Mouse (Mus musculus) liver, embryonic 13.5 days (tissue): Measurements from ENCODE around the gene Rprd2. TPM values are rescaled to one million over a fixed set of nuclear protein-coding genes. Genes with fewer than 3 reads are reported as not detected.

Experiments
- ATAC-seq: fragments of 200-750 bp; cut with Nextera tagmentation; 2 replicates; pipeline ENCODE4 v1.8.0; 2017; ENCODE audit warnings: low read depth, mild to moderate bottlenecking, moderate number of reproducible peaks, moderate library complexity
- DNase-seq: peaks from one replicate; pipeline ENCODE4 v3.0.0; 2022
- H3K27ac ChIP-seq: fragments of 300-500 bp; sonication (generic); 2 replicates; pipeline ENCODE4 v1.5.1; 2015; ENCODE audit warnings: moderate library complexity, mild to moderate bottlenecking, inconsistent platforms
- H3K27me3 ChIP-seq: fragments of 300-500 bp; sonication (generic); 2 replicates; pipeline ENCODE4 v1.6.1; 2015; ENCODE audit warnings: mild to moderate bottlenecking, inconsistent platforms
- H3K36me3 ChIP-seq: fragments of 300-500 bp; sonication (generic); 2 replicates; pipeline ENCODE4 v1.6.1; 2015; ENCODE audit warnings: mild to moderate bottlenecking, inconsistent platforms
- H3K4me1 ChIP-seq: fragments of 300-500 bp; sonication (generic); replicated peaks from 2 replicates; pipeline ENCODE4 v1.6.1; 2015; ENCODE audit warnings: inconsistent platforms
- H3K4me2 ChIP-seq: fragments of 300-500 bp; sonication (generic); 2 replicates; pipeline ENCODE4 v1.6.1; 2015; ENCODE audit warnings: inconsistent platforms, mild to moderate bottlenecking, moderate library complexity
- H3K4me3 ChIP-seq: fragments of 300-500 bp; sonication (generic); replicated peaks from 2 replicates; pipeline ENCODE4 v1.5.1; 2015; ENCODE audit warnings: mild to moderate bottlenecking, inconsistent platforms
- H3K9ac ChIP-seq: fragments of 300-500 bp; sonication (generic); 2 replicates; pipeline ENCODE4 v1.6.1; 2015; ENCODE audit warnings: mild to moderate bottlenecking, inconsistent platforms
- H3K9me3 ChIP-seq: fragments of 300-500 bp; sonication (generic); replicated peaks from 2 replicates; pipeline ENCODE4 v1.6.1; 2016; ENCODE audit warnings: inconsistent platforms
- WGBS: fragments of 180-500 bp; shearing (Covaris S2); methylation state at CpG from one replicate; pipeline ENCODE4 v1.1.7; 2015; ENCODE audit not compliant: insufficient replicate concordance; 5-methylcytosine and 5-hydroxymethylcytosine counted together
- polyA plus RNA-seq: library from polyadenylated mRNA; unstranded; fragments of >200 nt; fragmentation: Nextera tagmentation; extraction: Ambion mirVana; gene quantifications from 2 replicates; pipeline ENCODE4 v1.2.1, GENCODE M21; 2015

The Rprd2 gene
- polyA plus RNA-seq, 1 experiment from 2014 or later: 7.9 TPM

- no peaks in the 10 kb centered on the region for H3K9me3 ChIP-seq
- peak within 1 kb of the TSS; percentile 78 for H3K4me2 ChIP-seq
- H3K27me3 ChIP-seq: no peaks in the 10 kb centered on the region
- H3K4me1 ChIP-seq: peaks cover 47% of the 10 kb centered on the region
- H3K36me3 ChIP-seq: peaks cover 31% of the 10 kb centered on the region
- H3K4me3 ChIP-seq: peak within 1 kb of the TSS; percentile 79
- ATAC-seq: peak; percentile 97
- peak; percentile 93 for DNase-seq
- H3K9ac ChIP-seq: peak within 1 kb of the TSS; percentile 88
- under 1% methylated on average over 56 of the region's 56 CpGs for WGBS
- peak within 1 kb of the TSS; percentile 84 for H3K27ac ChIP-seq
These were observed 36.9 kb upstream of the Rprd2 start, which contains the start of gene Prpf3 for GRCm38 (mm10) chr3:95855502-95856089. Gene Prpf3 (minus strand): TSS chr3:95855885.

- no peaks in the 10 kb centered on the region for H3K27me3 ChIP-seq
- peaks cover 49% of the 10 kb centered on the region for H3K4me1 ChIP-seq
- H3K9ac ChIP-seq: peak overlapping the region; percentile 41; the same call in 1 of the 2 replicates
- ATAC-seq (0 out of 2 replicates have a peak, but pooled peaks have one; percentile 27), DNase-seq (no peak)
- H3K9me3 ChIP-seq: no peaks in the 10 kb centered on the region
- H3K27ac ChIP-seq: peak overlapping the region; percentile 56
- peaks cover 73% of the 10 kb centered on the region for H3K36me3 ChIP-seq
- H3K4me2 ChIP-seq: peak overlapping the region; percentile 25
- WGBS: 48% methylated on average over 8 of the region's 8 CpGs
- no peak overlapping the region for H3K4me3 ChIP-seq
These were observed 32.7 kb upstream of the Rprd2 start for GRCm38 (mm10) chr3:95851317-95851716.

GRCm38 (mm10) chr3:95850611-95851010 is 31.9 kb upstream of the Rprd2 start:
- H3K4me3 ChIP-seq: no peak overlapping the region
- H3K27ac ChIP-seq: peak overlapping the region; percentile 56
- no peak for DNase-seq
- H3K27me3 ChIP-seq: no peaks in the 10 kb centered on the region
- H3K4me2 ChIP-seq: peak overlapping the region; percentile 25
- H3K36me3 ChIP-seq: peaks cover 80% of the 10 kb centered on the region
- 27% methylated on average over 4 of the region's 4 CpGs for WGBS
- peaks cover 46% of the 10 kb centered on the region for H3K4me1 ChIP-seq
- H3K9me3 ChIP-seq: no peaks in the 10 kb centered on the region
- ATAC-seq: peak; percentile 66
- H3K9ac ChIP-seq: peak overlapping the region; percentile 41; the same call in 1 of the 2 replicates

GRCm38 (mm10) chr3:95842503-95843214 is 24.0 kb upstream of the Rprd2 start:
- H3K9me3 ChIP-seq: no peaks in the 10 kb centered on the region
- WGBS: 77% methylated on average over 3 of the region's 3 CpGs
- H3K4me3 ChIP-seq: no peak overlapping the region
- DNase-seq: no peak
- no peak overlapping the region for H3K4me2 ChIP-seq
- H3K4me1 ChIP-seq: peaks cover 12% of the 10 kb centered on the region
- no peak for ATAC-seq
- no peaks in the 10 kb centered on the region for H3K27me3 ChIP-seq
- H3K9ac ChIP-seq: no peak overlapping the region
- H3K36me3 ChIP-seq: peaks cover 92% of the 10 kb centered on the region
- H3K27ac ChIP-seq: no peak overlapping the region

- ATAC-seq (peak; percentile 61), DNase-seq (no peak)
- H3K4me1 ChIP-seq: peaks cover 12% of the 10 kb centered on the region
- no peak overlapping the region for H3K4me3 ChIP-seq
- no peaks in the 10 kb centered on the region for H3K27me3 ChIP-seq
- no peak overlapping the region for H3K9ac ChIP-seq
- H3K4me2 ChIP-seq: no peak overlapping the region
- 30% methylated on average over 2 of the region's 2 CpGs for WGBS
- no peak overlapping the region for H3K27ac ChIP-seq
- no peaks in the 10 kb centered on the region for H3K9me3 ChIP-seq
- peaks cover 88% of the 10 kb centered on the region for H3K36me3 ChIP-seq
These were observed 20.6 kb upstream of the Rprd2 start for GRCm38 (mm10) chr3:95839250-95839649.

- H3K4me1 ChIP-seq: no peaks in the 10 kb centered on the region
- peaks cover 67% of the 10 kb centered on the region for H3K36me3 ChIP-seq
- no peak overlapping the region for H3K9ac ChIP-seq
- no peak overlapping the region for H3K4me2 ChIP-seq
- H3K9me3 ChIP-seq: no peaks in the 10 kb centered on the region
- H3K27ac ChIP-seq: no peak overlapping the region
- no peak for ATAC-seq
- DNase-seq: no peak
- 92% methylated on average over 4 of the region's 4 CpGs for WGBS
- H3K27me3 ChIP-seq: no peaks in the 10 kb centered on the region
- no peak overlapping the region for H3K4me3 ChIP-seq
These were observed 10.4 kb upstream of the Rprd2 start for GRCm38 (mm10) chr3:95829053-95829452.

- Histone ChIP-seq H3K9me3 (no peaks in the 10 kb centered on the region), H3K4me2 (no peak overlapping the region)
- no peak for ATAC-seq
These were observed 7.6 kb upstream of the Rprd2 start for GRCm38 (mm10) chr3:95826275-95826674.

GRCm38 (mm10) chr3:95820046-95821010 is 1.7 kb upstream of the Rprd2 start:
- Histone ChIP-seq H3K9me3 (no peaks in the 10 kb centered on the region), H3K4me1 (peaks cover 39% of the 10 kb centered on the region), H3K4me3 (peak overlapping the region; percentile 85), H3K4me2 (peak overlapping the region; percentile 80), H3K27me3 (no peaks in the 10 kb centered on the region), H3K9ac (peak overlapping the region; percentile 78), H3K36me3 (no peaks in the 10 kb centered on the region), H3K27ac (peak overlapping the region; percentile 89)
- ATAC-seq: no peak
- WGBS: 23% methylated on average over 10 of the region's 10 CpGs
- DNase-seq: peak; percentile 9

More at GRCm38 (mm10) chr3:95826275-95826674, 7.6 kb upstream of the Rprd2 start:
- Histone ChIP-seq H3K4me1 (peaks cover 3% of the 10 kb centered on the region), H3K4me3 (no peak overlapping the region), H3K27ac (no peak overlapping the region), H3K9ac (no peak overlapping the region), H3K27me3 (no peaks in the 10 kb centered on the region), H3K36me3 (peaks cover 39% of the 10 kb centered on the region)
- WGBS: 65% methylated on average over 2 of the region's 2 CpGs
- DNase-seq: no peak

GRCm38 (mm10) chr3:95819351-95819985 is 805 bp upstream of the Rprd2 start:
- peak; percentile 95 for ATAC-seq
- Histone ChIP-seq H3K27me3 (no peaks in the 10 kb centered on the region), H3K9me3 (no peaks in the 10 kb centered on the region), H3K4me1 (peaks cover 42% of the 10 kb centered on the region), H3K4me3 (peak overlapping the region; percentile 85), H3K9ac (peak overlapping the region; percentile 78), H3K27ac (peak overlapping the region; percentile 89), H3K36me3 (no peaks in the 10 kb centered on the region), H3K4me2 (peak overlapping the region; percentile 80)
- under 1% methylated on average over 49 of the region's 49 CpGs for WGBS
- DNase-seq: peak; percentile 100

GRCm38 (mm10) chr3:95818026-95818511 is 594 bp downstream of the Rprd2 start:
- H3K4me2 ChIP-seq: peak overlapping the region; percentile 77
- peak overlapping the region; percentile 99 for H3K27ac ChIP-seq
- DNase-seq: peak; percentile 43
- H3K9ac ChIP-seq: peak overlapping the region; percentile 91
- WGBS: under 1% methylated on average over 21 of the region's 21 CpGs
- H3K9me3 ChIP-seq: no peaks in the 10 kb centered on the region
- H3K4me3 ChIP-seq: peak overlapping the region; percentile 85
- no peak for ATAC-seq
- peaks cover 52% of the 10 kb centered on the region for H3K4me1 ChIP-seq
- H3K27me3 ChIP-seq: no peaks in the 10 kb centered on the region
- no peaks in the 10 kb centered on the region for H3K36me3 ChIP-seq
